8 mouse cellular contexts compared by ENCODE assay signal in the genomic region with DNA sequence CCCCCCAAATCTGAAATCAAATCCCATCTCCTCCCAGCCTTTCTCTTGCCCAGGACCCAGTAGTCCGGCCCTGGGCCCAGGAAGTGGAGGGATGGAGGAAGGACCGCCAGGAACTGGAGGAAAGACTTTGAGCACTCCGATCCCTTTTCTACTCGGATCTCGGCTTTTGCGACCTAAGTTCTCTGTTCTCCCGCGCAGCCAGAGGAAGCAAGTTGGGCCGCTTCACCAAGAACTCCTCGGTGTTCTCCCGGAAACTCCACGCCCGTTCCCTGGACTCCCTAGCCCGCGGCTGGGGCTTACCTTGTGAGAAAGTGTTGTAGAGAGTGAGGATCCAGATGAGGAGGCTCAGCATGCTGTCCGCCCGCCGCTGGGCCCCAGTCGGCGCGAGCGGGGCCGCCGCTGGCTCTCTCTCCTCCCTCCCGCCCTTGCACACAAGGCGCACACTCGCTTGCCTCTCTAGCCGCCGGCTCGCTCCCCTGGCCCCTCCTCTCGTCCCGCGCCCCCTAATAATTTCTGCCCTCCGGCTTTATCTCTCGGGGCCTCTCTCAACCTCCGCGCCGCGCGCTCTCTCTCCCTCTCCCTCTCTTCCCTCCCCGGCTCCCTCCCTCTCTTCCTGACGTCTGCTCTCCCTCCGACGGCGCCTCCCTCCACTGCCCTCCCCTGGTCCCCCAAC. TPM values are rescaled to one million over a fixed set of nuclear protein-coding genes. Genes with fewer than 3 reads are reported as not detected.
DNase-seq lines count a peak whose midpoint lies in the region; ATAC-seq and TF ChIP-seq lines count a peak whose summit lies in the region.

A gene (minus strand): TSS at position 652 of the 673 bp plus-strand sequence.

- no peaks in the 10 kb centered on the region for H3K36me3 ChIP-seq in CH12.LX (replicated peaks in 1 of 2; ENCODE audit: control insufficient read depth in 1 of 2, insufficient read depth in 1 of 2, low read length in 1 of 2)
- peaks cover 4% of the 10 kb centered on the region; the same call in 1 of the 2 replicates for H3K36me3 ChIP-seq in forebrain, embryonic 10.5 days (replicated peaks)
- no peaks in the 10 kb centered on the region for H3K36me3 ChIP-seq in heart, embryonic 15.5 days

- no peak for TF ChIP-seq POLR2A in CH12.LX (IDR thresholded peaks at IDR 0.05; ENCODE audit: low read depth, low read length)

- TF ChIP-seq CTCF in CH12.LX (conservative IDR thresholded peaks at IDR 0.05 in 1 of 2, IDR thresholded peaks at IDR 0.05 in 1 of 2; ENCODE audit: low read depth in 2 of 2, low read length in 2 of 2), result no peak

- H3K27me3 ChIP-seq in CH12.LX (replicated peaks), result peaks cover 64% of the 10 kb centered on the region
- 0 out of 2 replicates have a peak, but pooled peaks cover 4% of the 10 kb centered on the region for H3K27me3 ChIP-seq in forebrain, embryonic 10.5 days (ENCODE audit: poor library complexity, severe bottlenecking)
- no peaks in the 10 kb centered on the region for H3K27me3 ChIP-seq in heart, embryonic 15.5 days

- H3K9me3 ChIP-seq in CH12.LX (replicated peaks; ENCODE audit: low read length), result no peaks in the 10 kb centered on the region
- no peaks in the 10 kb centered on the region for H3K9me3 ChIP-seq in forebrain, embryonic 10.5 days
- H3K9me3 ChIP-seq in heart, embryonic 15.5 days (replicated peaks), result no peaks in the 10 kb centered on the region

- ATAC-seq in heart, embryonic 15.5 days (replicated peaks; ENCODE audit: insufficient number of reproducible peaks, insufficient read depth, low FRiP score, low read depth), result peak; percentile 89
- ATAC-seq in erythroid progenitor cell, adult 5-6 weeks (replicated peaks; ENCODE audit: low FRiP score, poor library complexity, severe bottlenecking), result no peak

- no peak for DNase-seq in CH12.LX (ENCODE audit: extremely low read depth)
- DNase-seq in adrenal gland, adult 8-10 months, result peak; percentile 77
- peak; percentile 87 for DNase-seq in forebrain, embryonic 10.5 days (ENCODE audit: extremely low spot score, low spot score)
- peak; percentile 90 for DNase-seq in kidney, postnatal 10 days
- peak; percentile 73 for DNase-seq in lung, postnatal 36 days
- peak; percentile 66 for DNase-seq in right cerebral cortex, postnatal 14 days

- no peak for TF ChIP-seq EP300 in CH12.LX (IDR thresholded peaks at IDR 0.05; ENCODE audit: low read length)

- dilution Hi-C loops in CH12.LX (cut with MboI; ENCODE audit: extremely low pct_ligation_motif_present, extremely low pct_unique_long_range_greater_than_20kb, low sequenced_read_pairs), result no loop called here

- no peak within 1 kb of the TSS for H3K4me3 ChIP-seq in CH12.LX (replicated peaks in 1 of 3; ENCODE audit: low read depth in 2 of 3, low read length in 2 of 3, poor library complexity in 1 of 3)
- H3K4me3 ChIP-seq in forebrain, embryonic 10.5 days, result peak within 1 kb of the TSS; percentile 84
- peak within 1 kb of the TSS; percentile 69 for H3K4me3 ChIP-seq in heart, embryonic 15.5 days

- no peak within 1 kb of the TSS for H3K27ac ChIP-seq in CH12.LX (ENCODE audit: insufficient read depth, low read depth)
- peak within 1 kb of the TSS; percentile 97 for H3K27ac ChIP-seq in forebrain, embryonic 10.5 days
- H3K27ac ChIP-seq in heart, embryonic 15.5 days, result peak within 1 kb of the TSS; percentile 88

- H3K4me2 ChIP-seq in CH12.LX (ENCODE audit: insufficient read depth, low read depth, poor library complexity, severe bottlenecking), result peak within 1 kb of the TSS; percentile 27; the same call in 1 of the 2 replicates
- H3K4me2 ChIP-seq in heart, embryonic 15.5 days, result peak within 1 kb of the TSS; percentile 72

- H3K79me2 ChIP-seq in CH12.LX (replicated peaks; ENCODE audit: control insufficient read depth, extremely low read depth, insufficient read depth, poor library complexity, severe bottlenecking), result no peaks in the 10 kb centered on the region

- no peak for TF ChIP-seq RAD21 in CH12.LX (IDR thresholded peaks at IDR 0.05; ENCODE audit: low read depth, low read length)

- in situ Hi-C loops in CH12.LX (cut with MboI; ENCODE audit: low pct_ligation_motif_present, low pct_unique_long_range_greater_than_20kb, low sequenced_read_pairs), result loop anchor here (10.0 kb wide), 1 partner anchor 89 kb away; no protein-coding TSS in a partner anchor

- under 1% methylated on average over 44 of the region's 45 CpGs for WGBS in forebrain, embryonic 10.5 days
- WGBS in heart, embryonic 15.5 days, result under 1% methylated on average over 45 of the region's 45 CpGs

- H3K4me1 ChIP-seq in CH12.LX (ENCODE audit: control insufficient read depth in 1 of 2, insufficient read depth in 2 of 2), result no peaks in the 10 kb centered on the region
- H3K4me1 ChIP-seq in forebrain, embryonic 10.5 days, result peaks cover 55% of the 10 kb centered on the region
- H3K4me1 ChIP-seq in heart, embryonic 15.5 days (replicated peaks), result peaks cover 51% of the 10 kb centered on the region

- H3K9ac ChIP-seq in CH12.LX (ENCODE audit: insufficient read depth, low read depth), result no peak within 1 kb of the TSS
- peak within 1 kb of the TSS; percentile 78 for H3K9ac ChIP-seq in heart, embryonic 15.5 days

TF ChIP-seq in CH12.LX, 34 proteins besides CTCF, POLR2A, EP300 and RAD21:
- TF ChIP-seq USF1 (IDR thresholded peaks at IDR 0.05; ENCODE audit: low read depth, low read length) (no peak), ZMIZ1 (IDR thresholded peaks at IDR 0.05; ENCODE audit: low read depth, low read length) (no peak), ELF1 (IDR thresholded peaks at IDR 0.05; ENCODE audit: low read depth, low read length) (no peak), HCFC1 (IDR thresholded peaks at IDR 0.05; ENCODE audit: low read depth, low read length) (no peak), PAX5 (IDR thresholded peaks at IDR 0.05; ENCODE audit: low read length) (no peak), NELFE (IDR thresholded peaks at IDR 0.05; ENCODE audit: low read depth, low read length) (no peak), MEF2A (IDR thresholded peaks at IDR 0.05; ENCODE audit: borderline replicate concordance, low read depth, low read length) (no peak), MAZ (IDR thresholded peaks at IDR 0.05; ENCODE audit: low read depth, low read length) (no peak), NRF1 (IDR thresholded peaks at IDR 0.05; ENCODE audit: low read depth, low read length) (no peak), GABPA (IDR thresholded peaks at IDR 0.05; ENCODE audit: insufficient replicate concordance, low read depth, low read length) (no peak), MXI1 (IDR thresholded peaks at IDR 0.05; ENCODE audit: low read depth, low read length) (no peak), MAFK (IDR thresholded peaks at IDR 0.05; ENCODE audit: insufficient replicate concordance, low read length) (no peak), CHD1 (IDR thresholded peaks at IDR 0.05; ENCODE audit: low read depth, low read length) (no peak), IRF4 (IDR thresholded peaks at IDR 0.05; ENCODE audit: low read depth, low read length) (no peak)

RNA-seq across cellular contexts. Expression of the gene that starts here (rescaled TPM):
- not detected in 2 replicates for total RNA-seq in CH12.LX (2012; rRNA removed)
- total RNA-seq in CH12.LX (2014; rRNA removed), result not detected in 2 replicates
- polyA plus RNA-seq in CH12.LX (2012; ENCODE audit: insufficient read length, low read depth), result not detected in 2 replicates
- total RNA-seq in adrenal gland, adult 8-10 months (2022), result 10 to 100 TPM; 14.7 to 23.3 (median 19.8) TPM
- 13.1 and 14.3 TPM in 2 replicates for polyA plus RNA-seq in forebrain, embryonic 10.5 days (2016; fragmentation: Nextera tagmentation; extraction: Ambion mirVana)
- 9.0 and 13.1 TPM in 2 replicates for polyA plus RNA-seq in heart, embryonic 15.5 days (2015; fragmentation: Nextera tagmentation; extraction: Ambion mirVana)
- not detected in 2 replicates for total RNA-seq in erythroid progenitor cell, adult 5-6 weeks (2015; ENCODE audit: low replicate concordance)
- not detected in 2 replicates for total RNA-seq in erythroid progenitor cell, adult 5-6 weeks (2017; ENCODE audit: low replicate concordance)

Comparison
In these comparisons a context has a peak if more than half of its experiments do, and no peak if none do; other contexts are left out.
1. RNA of the gene that starts here (total RNA-seq): 14.7 to 23.3 TPM in adrenal gland, adult 8-10 months; not detected in CH12.LX and not detected in erythroid progenitor cell, adult 5-6 weeks; every median in the first group is over 10 times any median in the second.
2. H3K4me3 ChIP-seq: peak in forebrain, embryonic 10.5 days (single experiment) and heart, embryonic 15.5 days (single experiment); none in CH12.LX (0 of 3).